Mouse (Mus musculus) gastrocnemius, adult 18-20 months (tissue): ENCODE data around the gene Gatd1. TPM values are rescaled to one million over a fixed set of nuclear protein-coding genes. Genes with fewer than 3 reads are reported as not detected.
"Not testable (repeated sequence)": the region's sequence is repeated elsewhere in the genome, so short reads cannot be mapped to it uniquely, and the experiment has no call there.

Source experiments
- DNase-seq: peaks from one replicate; pipeline ENCODE4 v3.0.0; 2021; ENCODE audit warnings: low spot score
- total RNA-seq, 2 experiments: library from RNA; stranded (reverse); gene quantifications; 2 replicates each; pipeline ENCODE4 v1.2.3; 2021

Gene Gatd1
- total RNA-seq, 2 experiments from 2014 or later = 6.6 to 7.5 TPM

GRCm38 (mm10) chr7:141429840-141430584 is 16.1 kb upstream of the Gatd1 start:
- no peak for DNase-seq

DNA sequence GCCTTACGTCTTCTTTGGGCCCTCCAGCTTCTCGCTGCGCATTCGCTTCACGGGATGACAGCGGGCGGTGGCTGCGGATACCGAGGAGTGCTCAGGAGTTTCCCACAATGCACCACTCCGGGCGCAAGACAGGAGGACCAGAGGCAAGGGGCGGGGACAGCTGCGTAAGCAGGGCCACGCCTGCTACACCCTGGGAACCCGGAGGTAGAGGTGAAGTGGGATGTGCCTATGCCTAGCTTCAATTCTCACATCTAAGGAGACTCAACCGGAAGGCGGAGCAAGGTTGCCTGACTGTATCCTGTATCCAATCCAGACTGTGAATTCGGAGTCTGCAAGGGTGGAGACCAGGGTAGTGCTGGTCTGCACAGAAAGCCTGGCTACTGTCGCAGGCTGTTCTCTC is 15.4 kb upstream of the Gatd1 start, which contains the start of gene Cend1:
Gene Cend1 (minus strand): TSS at position 182 of the 400 bp plus-strand sequence.
- no peak for DNase-seq

- no peak for DNase-seq
Observed at GRCm38 (mm10) chr7:141428701-141429100, 14.8 kb upstream of the Gatd1 start.

- DNase-seq = no peak
Observed at GRCm38 (mm10) chr7:141426948-141427730, 13.2 kb upstream of the Gatd1 start.

GRCm38 (mm10) chr7:141423811-141424210 is 9.9 kb upstream of the Gatd1 start:
- DNase-seq = no peak

DNA sequence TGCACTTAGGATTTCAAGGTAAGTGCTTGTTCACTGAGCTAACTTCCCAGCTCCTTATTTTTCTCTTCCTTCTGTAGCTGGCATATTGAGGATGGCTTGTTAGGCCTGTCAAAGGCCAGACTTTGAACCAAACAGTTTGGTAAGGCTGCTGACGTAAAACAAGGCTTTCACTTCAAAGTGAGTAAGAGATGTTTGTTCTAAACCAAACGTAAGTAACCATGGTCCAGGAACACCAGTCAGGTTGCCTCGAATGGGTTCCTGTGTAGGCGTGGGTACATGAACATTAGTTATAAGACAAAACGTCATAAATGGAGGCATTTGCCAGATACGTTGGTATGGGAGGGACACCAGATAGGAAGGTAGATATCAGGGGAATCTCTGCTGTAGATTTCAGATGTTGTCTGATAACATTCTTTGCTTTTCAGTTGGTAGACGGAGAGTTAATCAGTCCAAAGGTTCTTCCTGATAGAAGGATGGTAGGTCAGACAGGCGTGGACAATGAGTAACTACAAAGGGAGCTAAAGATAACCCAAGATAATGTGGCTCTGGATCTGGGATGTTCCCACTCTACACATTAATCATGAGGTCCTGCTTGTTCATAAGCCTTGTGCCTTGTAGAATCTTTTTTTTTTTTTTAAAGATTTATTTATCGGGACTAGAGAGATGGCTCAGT is 6.2 kb upstream of the Gatd1 start:
- no peak for DNase-seq

- no peak for DNase-seq
Observed at GRCm38 (mm10) chr7:141418970-141419369, 5.0 kb upstream of the Gatd1 start.

- no peak for DNase-seq
Observed at GRCm38 (mm10) chr7:141417731-141418681, 4.1 kb upstream of the Gatd1 start.

DNA sequence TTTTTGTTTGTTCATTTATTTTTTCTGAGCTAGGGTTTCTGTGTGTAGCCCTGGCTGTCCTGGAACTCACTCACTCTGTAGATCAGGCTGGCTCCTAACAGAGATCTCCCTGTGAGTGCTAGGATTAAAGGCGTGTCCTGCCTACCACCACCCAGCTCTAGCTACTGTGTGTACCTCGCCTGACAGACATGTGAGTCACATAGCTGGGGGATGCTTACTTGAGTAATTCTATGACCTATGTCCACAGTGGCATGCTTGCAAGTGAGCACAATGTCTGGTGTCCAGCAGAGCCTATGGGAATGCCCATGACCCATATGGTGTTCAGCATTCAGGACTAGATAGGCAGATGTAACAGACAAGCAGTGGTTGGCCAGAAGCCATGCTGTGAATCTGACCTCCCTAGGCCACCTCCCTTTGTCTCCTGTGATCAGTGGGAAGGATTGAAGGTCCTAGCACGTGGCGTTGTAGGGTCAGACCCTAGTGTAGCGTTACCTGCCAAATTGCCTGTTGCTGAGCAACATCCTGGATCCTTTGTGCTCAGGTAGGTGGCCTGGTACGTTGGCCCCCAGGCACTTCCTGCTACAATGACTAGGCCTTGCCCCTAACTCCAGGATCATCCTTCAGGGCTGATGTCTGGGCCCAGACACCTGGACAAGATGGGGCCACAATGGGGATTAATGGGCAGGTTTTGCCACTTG is 2.4 kb upstream of the Gatd1 start:
- no peak for DNase-seq

GRCm38 (mm10) chr7:141413331-141413730 is 605 bp downstream of the Gatd1 start:
- no peak for DNase-seq

DNA sequence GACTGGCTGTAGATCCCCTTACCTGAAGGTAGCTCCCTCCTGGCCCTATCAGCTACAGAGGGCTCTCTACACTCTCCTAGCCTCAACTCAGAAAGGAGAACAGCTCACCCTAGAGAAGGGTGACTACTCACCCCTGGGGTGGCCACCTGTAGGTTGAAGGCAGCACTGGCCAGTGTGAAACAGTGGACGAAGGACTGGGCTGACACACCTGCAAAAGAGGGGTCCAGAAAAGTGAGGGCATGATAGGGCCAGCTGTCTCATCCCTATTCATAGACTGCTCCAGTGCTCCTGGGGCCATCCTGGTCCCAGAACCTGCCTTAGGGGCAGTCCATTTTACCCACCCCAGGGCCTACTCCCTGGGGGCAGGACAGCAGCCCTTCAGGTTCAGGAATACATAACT is 2.3 kb downstream of the Gatd1 start:
- DNase-seq = no peak

GRCm38 (mm10) chr7:141410631-141411030 is 3.3 kb downstream of the Gatd1 start:
- no peak for DNase-seq

- DNase-seq = peak; percentile 87
Observed at GRCm38 (mm10) chr7:141408833-141409232, 5.1 kb downstream of the Gatd1 start.

GRCm38 (mm10) chr7:141407670-141408069 is 6.3 kb downstream of the Gatd1 start:
- not testable (repeated sequence) for DNase-seq

- no peak for DNase-seq
Observed at GRCm38 (mm10) chr7:141405466-141405865, 8.5 kb downstream of the Gatd1 start.

DNA sequence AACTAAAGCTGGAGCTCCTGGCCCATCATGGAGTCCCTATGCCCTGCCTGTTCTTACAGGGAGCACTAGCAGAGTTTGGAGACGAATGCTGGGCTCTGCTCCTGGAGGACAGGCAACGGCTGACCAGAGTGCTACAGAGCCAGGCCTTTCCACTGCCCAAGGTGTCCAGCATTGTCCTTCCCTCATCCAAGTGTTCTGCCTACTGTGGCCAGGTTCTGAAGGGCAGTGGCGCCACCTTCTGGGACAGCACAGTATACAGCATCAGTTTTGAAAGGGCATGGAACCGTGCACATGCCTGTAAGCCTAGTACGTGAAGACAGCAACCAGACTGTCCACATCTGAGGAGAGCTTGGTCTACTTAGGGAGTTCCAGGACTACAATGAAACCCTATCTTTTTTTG is 10.6 kb downstream of the Gatd1 start:
- peak; percentile 49 for DNase-seq

DNA sequence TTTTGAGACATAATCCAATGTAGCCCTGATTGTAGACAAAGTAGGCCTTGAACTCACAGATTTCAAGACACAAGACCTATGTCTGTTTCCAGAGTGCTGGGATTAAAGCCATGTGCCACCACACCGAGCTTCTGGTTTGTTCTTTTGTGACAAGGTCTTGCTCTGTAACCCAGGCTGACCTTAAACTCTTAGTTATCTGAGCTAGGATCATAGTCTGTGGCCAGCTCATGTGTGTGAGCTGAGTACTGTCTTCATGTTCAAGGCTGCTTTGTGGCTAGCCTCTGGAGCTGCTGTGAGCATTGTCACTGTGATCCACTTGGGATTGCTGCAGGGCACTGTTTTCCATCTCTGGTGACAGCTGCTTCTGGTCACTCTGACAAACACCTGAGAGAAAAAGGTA is 18.6 kb downstream of the Gatd1 start:
- no peak for DNase-seq

DNA sequence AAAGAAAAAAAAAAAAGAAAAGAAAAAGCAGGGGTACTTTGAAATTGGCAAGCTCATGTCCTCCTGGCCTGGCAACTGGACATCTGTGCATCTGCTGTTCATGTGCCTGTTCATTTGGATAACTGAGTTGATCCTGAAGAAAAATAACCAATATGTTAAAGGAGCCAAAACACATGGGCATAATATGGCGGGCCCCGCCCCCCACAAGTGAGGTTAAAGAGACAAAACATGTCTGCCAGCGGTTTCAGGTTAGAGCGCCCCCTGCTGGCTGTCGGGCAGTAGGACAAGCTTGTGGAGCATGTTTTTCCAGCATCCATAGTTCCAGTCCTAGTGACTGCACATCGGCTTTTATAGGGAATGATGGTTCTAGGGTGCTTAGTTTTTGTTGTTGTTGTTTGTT is 19.2 kb downstream of the Gatd1 start:
- peak; percentile 40 for DNase-seq

- no peak for DNase-seq
Observed at GRCm38 (mm10) chr7:141394158-141394557, 19.8 kb downstream of the Gatd1 start.

DNA sequence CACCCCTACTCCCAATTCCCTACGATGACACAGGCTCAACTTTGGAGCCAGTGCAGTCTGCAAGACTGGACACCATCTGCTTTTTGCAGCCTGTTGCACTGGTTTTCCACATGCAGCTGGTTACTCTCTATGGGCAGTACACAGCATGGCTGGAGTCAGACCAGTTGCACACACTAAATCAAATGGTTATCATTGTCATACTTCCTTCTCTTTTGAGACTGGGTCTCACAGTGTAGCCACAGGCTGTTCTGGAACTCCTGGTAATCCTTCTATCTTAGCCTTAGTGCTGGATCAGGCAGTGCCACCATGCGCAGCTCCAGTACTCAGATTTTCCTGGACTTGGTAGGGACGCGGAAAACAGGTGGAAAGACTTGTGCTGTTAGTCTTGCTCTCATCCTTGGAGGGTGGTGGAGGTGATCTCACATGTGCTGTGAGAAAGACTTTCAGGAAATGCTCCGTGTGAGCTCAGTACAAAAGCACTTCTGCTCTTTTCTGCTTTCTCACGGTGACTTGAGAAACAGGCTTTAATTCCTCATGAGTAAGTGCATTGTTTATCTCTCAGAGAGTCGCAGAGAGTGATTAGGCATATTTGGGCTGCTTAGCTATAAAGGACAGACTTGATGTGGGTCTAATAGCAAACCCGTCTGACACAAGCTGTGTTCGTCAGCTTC is 21.2 kb downstream of the Gatd1 start:
- no peak for DNase-seq
